Mouse (Mus musculus) ZHBTc4 (cell line): ENCODE measurements around the gene Crybb2.

Experiments
- DNase-seq: peaks from one replicate; pipeline ENCODE4 v3.0.0-alpha.2; 2011; ENCODE audit warnings: low read depth, low spot score

Crybb2 gene

GRCm38 (mm10) chr5:113035094-113036047, 34.5 kb downstream of the Crybb2 start:
- DNase-seq = peak; percentile 44

- DNase-seq = no peak
These were observed 38.6 kb downstream of the Crybb2 start for GRCm38 (mm10) chr5:113031201-113031754.

- no peak for DNase-seq
These were observed 39.8 kb downstream of the Crybb2 start for GRCm38 (mm10) chr5:113030082-113030481.

GRCm38 (mm10) chr5:113026706-113027105, 43.2 kb downstream of the Crybb2 start:
- no peak for DNase-seq

- peak; percentile 25 for DNase-seq
These were observed 45.7 kb downstream of the Crybb2 start for GRCm38 (mm10) chr5:113024154-113024764.

- DNase-seq = no peak
These were observed 51.7 kb downstream of the Crybb2 start for GRCm38 (mm10) chr5:113018190-113018589.

- DNase-seq = no peak
These were observed 52.9 kb downstream of the Crybb2 start for GRCm38 (mm10) chr5:113017004-113017403.

- peak; percentile 91 for DNase-seq
These were observed 54.5 kb downstream of the Crybb2 start, which contains the start of gene Grk3 for GRCm38 (mm10) chr5:113015236-113016061. Gene Grk3 (minus strand): TSS chr5:113015791.

- peak; percentile 42 for DNase-seq
These were observed 55.1 kb downstream of the Crybb2 start for GRCm38 (mm10) chr5:113014808-113015235.

GRCm38 (mm10) chr5:113014111-113014807, 55.7 kb downstream of the Crybb2 start:
- DNase-seq = no peak

GRCm38 (mm10) chr5:113011926-113012325, 58.0 kb downstream of the Crybb2 start:
- DNase-seq = no peak

- DNase-seq = no peak
These were observed 60.6 kb downstream of the Crybb2 start for GRCm38 (mm10) chr5:113009183-113009820.

GRCm38 (mm10) chr5:113008496-113008895, 61.4 kb downstream of the Crybb2 start:
- no peak for DNase-seq
